12 mouse cellular contexts compared by ENCODE assay signal in the genomic region with DNA sequence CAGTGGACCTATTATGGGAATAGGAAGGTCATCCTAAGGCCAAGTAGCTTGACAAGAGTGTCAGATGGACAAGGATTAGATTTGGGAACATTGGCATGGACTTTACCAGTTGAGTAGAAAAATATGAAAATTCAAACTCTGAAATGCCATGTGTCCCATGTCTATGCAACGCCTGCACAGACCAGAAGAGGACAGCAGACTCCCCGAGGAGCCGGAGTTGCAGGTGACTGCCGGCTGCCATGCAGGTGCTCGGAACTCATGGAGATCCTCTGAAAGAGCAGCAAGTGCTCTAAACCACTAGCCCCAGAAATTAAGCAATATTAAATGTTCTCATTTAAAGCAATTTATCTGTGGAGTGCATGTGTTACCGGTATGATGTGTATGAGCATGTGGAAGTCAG. TPM values are rescaled to one million over a fixed set of nuclear protein-coding genes. Genes with fewer than 3 reads are reported as not detected.
DNase-seq lines count a peak whose midpoint lies in the region; ATAC-seq and TF ChIP-seq lines count a peak whose summit lies in the region.
"Had no signal": no experiment of that assay in that cellular context is flagged by ENCODE, and none has a peak within 500 bp of the region (broad histone marks: within the 10 kb centered on the region; RNA-seq: fewer than 3 reads in every experiment).

No protein-coding gene starts in this region.

- no peak overlapping the region for H3K4me3 ChIP-seq in kidney, embryonic 16.5 days (ENCODE audit: low read length)
- H3K4me3 ChIP-seq in spleen, adult 2 months (ENCODE audit: extremely low read depth, insufficient read depth, insufficient read length) = no peak overlapping the region
- H3K4me3 ChIP-seq: erythroblast, embryonic 14.5 days; stomach, embryonic 15.5 days had no signal

- WGBS in kidney, embryonic 16.5 days = 92% methylated on average over 6 of the region's 6 CpGs
- WGBS in spleen, adult 2 months = 96% methylated on average over 6 of the region's 6 CpGs

- H3K9ac ChIP-seq in kidney, embryonic 16.5 days (replicated peaks; ENCODE audit: low read length) = no peak overlapping the region
- H3K9ac ChIP-seq: stomach, embryonic 15.5 days had no signal

- no peak overlapping the region for H3K4me2 ChIP-seq in kidney, embryonic 16.5 days (replicated peaks; ENCODE audit: low read depth, low read length)
- H3K4me2 ChIP-seq: stomach, embryonic 15.5 days had no signal

- ATAC-seq in kidney, embryonic 16.5 days (ENCODE audit: low FRiP score, low TSS enrichment) = no peak
- no peak for ATAC-seq in monocyte, adult 5-6 weeks (replicated peaks; ENCODE audit: insufficient number of reproducible peaks, low FRiP score, low TSS enrichment, poor library complexity, severe bottlenecking)

- no peak overlapping the region for H3K27ac ChIP-seq in kidney, embryonic 16.5 days (ENCODE audit: low read length)
- no peak overlapping the region for H3K27ac ChIP-seq in spleen, adult 2 months (ENCODE audit: insufficient read depth, low read length)
- H3K27ac ChIP-seq: stomach, embryonic 15.5 days had no signal

- TF ChIP-seq POLR2A in spleen, adult 2 months (IDR thresholded peaks at IDR 0.05; ENCODE audit: low read depth, low read length) = no peak

- no peaks in the 10 kb centered on the region for H3K9me3 ChIP-seq in kidney, embryonic 16.5 days (ENCODE audit: low read length)
- H3K9me3 ChIP-seq: stomach, embryonic 15.5 days had no signal

- H3K36me3 ChIP-seq in kidney, embryonic 16.5 days (ENCODE audit: insufficient read depth, low read length) = peaks cover 68% of the 10 kb centered on the region
- peaks cover 37% of the 10 kb centered on the region for H3K36me3 ChIP-seq in spleen, adult 2 months (ENCODE audit: control insufficient read depth, insufficient read depth, low read length)

- H3K4me1 ChIP-seq in kidney, embryonic 16.5 days (ENCODE audit: insufficient read depth, low read length) = no peaks in the 10 kb centered on the region
- no peaks in the 10 kb centered on the region for H3K4me1 ChIP-seq in spleen, adult 2 months (ENCODE audit: control insufficient read depth, insufficient read depth, insufficient read length)
- H3K4me1 ChIP-seq: stomach, embryonic 15.5 days had no signal

- no peaks in the 10 kb centered on the region for H3K27me3 ChIP-seq in kidney, embryonic 16.5 days (ENCODE audit: insufficient read depth, low read length)
- no peaks in the 10 kb centered on the region; the same call in 1 of the 2 replicates for H3K27me3 ChIP-seq in spleen, adult 2 months (ENCODE audit: control insufficient read depth, insufficient read depth, low read length)
- H3K27me3 ChIP-seq: stomach, embryonic 15.5 days had no signal

- peak; percentile 35; the same call in 1 of the 2 replicates for TF ChIP-seq CTCF in spleen, adult 2 months (IDR thresholded peaks at IDR 0.05; ENCODE audit: extremely low read depth, insufficient read depth, insufficient read length, insufficient replicate concordance)

- DNase-seq in kidney, postnatal 10 days = peak; percentile 11
- peak in 1 of 2 experiments; percentile 4 for DNase-seq in spleen, adult 2 months (ENCODE audit: low read depth in 1 of 2, low spot score in 2 of 2)
- DNase-seq in spleen, adult 12 weeks (ENCODE audit: low spot score) = no peak
- peak; percentile 24 for DNase-seq in ZHBTc4 (ENCODE audit: low read depth, low spot score)
- DNase-seq in layer of hippocampus, postnatal 36 days = no peak
- DNase-seq: gastrocnemius, postnatal 25 days; heart, postnatal 36 days had no signal

RNA-seq across cellular contexts. Expression of a gene that starts 35.5 kb away (rescaled TPM):
- 0.26 and 0.39 TPM in 2 replicates for polyA plus RNA-seq in kidney, embryonic 16.5 days (2015; fragmentation: Nextera tagmentation; extraction: Ambion mirVana)
- 0.04 TPM in 1 of 2 replicates, not detected in the other for polyA plus RNA-seq in spleen, adult 2 months (2012; rRNA removed)
- not detected in 3 replicates for total RNA-seq in monocyte, adult 5-6 weeks (2017)
- total RNA-seq in layer of hippocampus, postnatal 36 days (2021) = not detected
- total RNA-seq: common myeloid progenitor, adult 5-6 weeks had no signal
- polyA plus RNA-seq: erythroblast, embryonic 14.5 days had no signal

RNA-seq across cellular contexts. Expression of a gene that starts 47.6 kb away (rescaled TPM):
- 11.6 and 11.7 TPM in 2 replicates for polyA plus RNA-seq in kidney, embryonic 16.5 days (2015; fragmentation: Nextera tagmentation; extraction: Ambion mirVana)
- polyA plus RNA-seq in spleen, adult 2 months (2012; rRNA removed) = 4.3 and 5.5 TPM in 2 replicates
- 21.1 to 28.9 TPM (median 23.0 TPM) in 3 replicates for total RNA-seq in monocyte, adult 5-6 weeks (2017)
- 100 to 1,000 TPM; 101 to 110 TPM for total RNA-seq in layer of hippocampus, postnatal 36 days (2021)

Comparison
In these comparisons a context has a peak if more than half of its experiments do, and no peak if none do; other contexts are left out.
1. DNase-seq: peak in kidney, postnatal 10 days (single experiment) and ZHBTc4 (single experiment); none in spleen, adult 12 weeks (single experiment) and layer of hippocampus, postnatal 36 days (0 of 2).